Mouse (Mus musculus): ENCODE data around the gene Atp13a5.

Atp13a5 gene

GRCm38 (mm10) chr16:29205581-29205980 lies 173.0 kb downstream of the Atp13a5 start:
- in situ Hi-C loops (cut with MboI, MseI), result loop anchor here (10.0 kb wide), 1 partner anchor 349 kb away; no protein-coding TSS in a partner anchor

- in situ Hi-C loops (cut with MboI, MseI), result loop anchor here (10.0 kb wide), 1 partner anchor 350 kb away; no protein-coding TSS in a partner anchor
Measured at GRCm38 (mm10) chr16:29204875-29205274, 173.7 kb downstream of the Atp13a5 start.

- in situ Hi-C loops (cut with MboI, MseI), result loop anchor here (10.0 kb wide), 1 partner anchor 354 kb away; no protein-coding TSS in a partner anchor
Measured at GRCm38 (mm10) chr16:29201146-29201545, 177.4 kb downstream of the Atp13a5 start.

- in situ Hi-C loops (cut with MboI, MseI), result no loop called here
Measured at GRCm38 (mm10) chr16:29198461-29198860, 180.1 kb downstream of the Atp13a5 start.

- in situ Hi-C loops (cut with MboI, MseI), result no loop called here
Measured at GRCm38 (mm10) chr16:29195156-29195555, 183.4 kb downstream of the Atp13a5 start.

GRCm38 (mm10) chr16:29193981-29194380 lies 184.6 kb downstream of the Atp13a5 start:
- in situ Hi-C loops (cut with MboI, MseI), result no loop called here

- in situ Hi-C loops (cut with MboI, MseI), result no loop called here
Measured at GRCm38 (mm10) chr16:29192911-29193310, 185.6 kb downstream of the Atp13a5 start.

All from T-helper 2 cell (primary cell).